Mouse (Mus musculus): ENCODE results near the gene Prss50. TPM values are rescaled to one million over a fixed set of nuclear protein-coding genes. Genes with fewer than 3 reads are reported as not detected.
A peak's percentile ranks its signal among the peaks of the same experiment; 100 is the strongest.

Gene Prss50
- total and polyA plus RNA-seq, 3 experiments: not detected

- H3K36me3 ChIP-seq (replicated peaks in 1 of 2; ENCODE audit: control insufficient read depth in 1 of 2, insufficient read depth in 1 of 2, low read length in 1 of 2): no peaks in the 10 kb centered on the region
- in situ Hi-C loops (cut with MboI; ENCODE audit: low pct_ligation_motif_present, low pct_unique_long_range_greater_than_20kb, low sequenced_read_pairs): loop anchor here (5.0 kb wide), 1 partner anchor 153 kb away; no protein-coding TSS in a partner anchor
- H3K9me3 ChIP-seq (replicated peaks; ENCODE audit: low read length): no peaks in the 10 kb centered on the region
- peak within 1 kb of the TSS in 1 of 3 experiments; percentile 29 for H3K4me3 ChIP-seq (replicated peaks in 1 of 3; ENCODE audit: low read depth in 2 of 3, low read length in 2 of 3, poor library complexity in 1 of 3)
- H3K4me1 ChIP-seq (ENCODE audit: control insufficient read depth in 1 of 2, insufficient read depth in 2 of 2): no peaks in the 10 kb centered on the region
- no peaks in the 10 kb centered on the region for H3K79me2 ChIP-seq (replicated peaks; ENCODE audit: control insufficient read depth, extremely low read depth, insufficient read depth, poor library complexity, severe bottlenecking)
- no peak within 1 kb of the TSS for H3K27ac ChIP-seq (ENCODE audit: insufficient read depth, low read depth)
- no peak within 1 kb of the TSS for H3K9ac ChIP-seq (ENCODE audit: insufficient read depth, low read depth)
- dilution Hi-C loops (cut with MboI; ENCODE audit: extremely low pct_ligation_motif_present, extremely low pct_unique_long_range_greater_than_20kb, low sequenced_read_pairs): no loop called here
- peak within 1 kb of the TSS; percentile 38; the same call in 1 of the 2 replicates for H3K4me2 ChIP-seq (ENCODE audit: insufficient read depth, low read depth, poor library complexity, severe bottlenecking)
- no peak for TF ChIP-seq ETS1 (conservative IDR thresholded peaks at IDR 0.05; ENCODE audit: low read depth, low read length)
- TF ChIP-seq SMC3 (IDR thresholded peaks at IDR 0.05; ENCODE audit: low read depth, low read length): no peak
- TF ChIP-seq POLR2A (IDR thresholded peaks at IDR 0.05; ENCODE audit: low read depth, low read length): no peak
- TF ChIP-seq BHLHE40 (IDR thresholded peaks at IDR 0.05; ENCODE audit: low read depth, low read length): no peak
- TF ChIP-seq E2F4 (IDR thresholded peaks at IDR 0.05; ENCODE audit: insufficient replicate concordance, low read depth, low read length): no peak
- no peak for TF ChIP-seq EP300 (IDR thresholded peaks at IDR 0.05; ENCODE audit: low read length)
- peaks cover 28% of the 10 kb centered on the region for H3K27me3 ChIP-seq (replicated peaks)
- DNase-seq (ENCODE audit: extremely low read depth): no peak
Measured at GRCm38 (mm10) chr9:110879998-110880561, 22.3 kb downstream of the Prss50 start, which contains the start of gene Tmie. Gene Tmie (minus strand): TSS chr9:110880113.

- DNase-seq (ENCODE audit: extremely low read depth): no peak
- H3K36me3 ChIP-seq (replicated peaks in 1 of 2; ENCODE audit: control insufficient read depth in 1 of 2, insufficient read depth in 1 of 2, low read length in 1 of 2): peaks cover 0 to 4% of the 10 kb centered on the region in 2 experiments
- H3K4me2 ChIP-seq (ENCODE audit: insufficient read depth, low read depth, poor library complexity, severe bottlenecking): no peak overlapping the region
- dilution Hi-C loops (cut with MboI; ENCODE audit: extremely low pct_ligation_motif_present, extremely low pct_unique_long_range_greater_than_20kb, low sequenced_read_pairs): no loop called here
- TF ChIP-seq ELF1 (IDR thresholded peaks at IDR 0.05; ENCODE audit: low read depth, low read length) (no peak), UBTF (IDR thresholded peaks at IDR 0.05; ENCODE audit: low read depth, low read length) (no peak), CHD2 (IDR thresholded peaks at IDR 0.05; ENCODE audit: low read length) (no peak), NRF1 (IDR thresholded peaks at IDR 0.05; ENCODE audit: low read depth, low read length) (no peak), NELFE (IDR thresholded peaks at IDR 0.05; ENCODE audit: low read depth, low read length) (no peak), TCF12 (IDR thresholded peaks at IDR 0.05; ENCODE audit: low read depth, low read length) (no peak), RAD21 (IDR thresholded peaks at IDR 0.05; ENCODE audit: low read depth, low read length) (no peak), USF2 (conservative IDR thresholded peaks at IDR 0.05; ENCODE audit: low read depth, low read length) (no peak), MAFK (IDR thresholded peaks at IDR 0.05; ENCODE audit: insufficient replicate concordance, low read length) (no peak), EP300 (IDR thresholded peaks at IDR 0.05; ENCODE audit: low read length) (no peak), POLR2AphosphoS2 (IDR thresholded peaks at IDR 0.05; ENCODE audit: low read depth, low read length) (no peak), IRF4 (IDR thresholded peaks at IDR 0.05; ENCODE audit: low read depth, low read length) (no peak), MXI1 (IDR thresholded peaks at IDR 0.05; ENCODE audit: low read depth, low read length) (no peak), TBP (conservative IDR thresholded peaks at IDR 0.05; ENCODE audit: low read depth, low read length) (no peak)
- H3K4me3 ChIP-seq (replicated peaks in 1 of 3; ENCODE audit: low read depth in 2 of 3, low read length in 2 of 3, poor library complexity in 1 of 3): no peak overlapping the region
- in situ Hi-C loops (cut with MboI; ENCODE audit: low pct_ligation_motif_present, low pct_unique_long_range_greater_than_20kb, low sequenced_read_pairs): no loop called here
- H3K27ac ChIP-seq (ENCODE audit: insufficient read depth, low read depth): no peak overlapping the region
- no peak overlapping the region for H3K9ac ChIP-seq (ENCODE audit: insufficient read depth, low read depth)
- H3K4me1 ChIP-seq (ENCODE audit: control insufficient read depth in 1 of 2, insufficient read depth in 2 of 2): no peaks in the 10 kb centered on the region
- peaks cover 30% of the 10 kb centered on the region for H3K27me3 ChIP-seq (replicated peaks)
- H3K9me3 ChIP-seq (replicated peaks; ENCODE audit: low read length): no peaks in the 10 kb centered on the region
- no peaks in the 10 kb centered on the region for H3K79me2 ChIP-seq (replicated peaks; ENCODE audit: control insufficient read depth, extremely low read depth, insufficient read depth, poor library complexity, severe bottlenecking)
Measured at GRCm38 (mm10) chr9:110880772-110881171, 23.0 kb downstream of the Prss50 start.
